Mouse (Mus musculus): ENCODE results near the gene Prickle2. TPM values are rescaled to one million over a fixed set of nuclear protein-coding genes. Genes with fewer than 3 reads are reported as not detected.

Prickle2 gene
- 8.3 and 9.1 TPM in 2 replicates for polyA plus RNA-seq (2015; fragmentation: Nextera tagmentation; extraction: Ambion mirVana)

DNA sequence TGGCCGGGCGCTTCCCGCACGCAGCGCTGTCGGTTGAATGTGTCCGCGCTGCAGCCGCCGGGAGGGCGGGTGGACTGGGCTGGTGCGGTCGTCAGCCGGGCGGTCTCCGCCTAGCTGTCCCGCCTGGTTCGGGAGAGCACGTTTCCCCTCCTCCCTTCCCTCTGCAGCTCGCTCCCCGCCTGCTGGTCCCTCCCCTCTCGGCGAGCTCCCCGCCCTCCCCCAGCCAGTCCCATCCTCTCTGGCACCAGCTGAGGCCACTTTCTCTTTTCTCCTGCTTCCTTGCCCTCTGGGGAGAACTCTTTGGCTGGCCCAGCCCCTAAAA lies at the start of gene Prickle2:
TSS of gene Prickle2 (minus strand) at position 11 of the 322 bp plus-strand sequence.
- H3K4me2 ChIP-seq (replicated peaks) = peak within 1 kb of the TSS; percentile 99
- no peaks in the 10 kb centered on the region for H3K36me3 ChIP-seq
- WGBS = 1% methylated on average over 18 of the region's 24 CpGs
- H3K9me3 ChIP-seq = no peaks in the 10 kb centered on the region
- ATAC-seq (replicated peaks) = peak; percentile 92
- peak within 1 kb of the TSS; percentile 68 for H3K9ac ChIP-seq (replicated peaks)
- H3K4me3 ChIP-seq = peak within 1 kb of the TSS; percentile 64
- H3K27me3 ChIP-seq = no peaks in the 10 kb centered on the region
- H3K4me1 ChIP-seq = peaks cover 20% of the 10 kb centered on the region
- 0 out of 2 replicates have a peak within 1 kb of the TSS, but pooled peaks have one; percentile 17 for H3K27ac ChIP-seq (replicated peaks)

DNA sequence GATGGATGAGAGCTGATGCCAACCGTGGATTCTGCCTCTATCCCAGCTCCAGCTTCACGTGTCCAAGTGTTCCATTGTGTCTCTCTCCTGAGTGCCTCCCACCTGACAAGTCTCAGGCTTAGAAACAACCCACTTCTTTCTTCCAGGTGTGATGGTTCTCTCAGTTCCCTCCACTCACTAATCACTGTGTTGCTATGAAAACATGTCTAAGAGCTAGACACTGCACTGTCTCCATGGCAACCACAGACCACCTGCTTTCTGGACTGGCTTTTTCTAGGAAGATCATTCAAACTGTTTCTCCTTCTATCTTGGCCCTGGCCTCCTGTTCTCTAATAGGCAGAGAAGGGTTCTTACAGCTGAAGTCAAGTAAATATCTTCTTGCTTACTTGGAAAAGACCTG lies 46.8 kb upstream of the Prickle2 start:
- H3K36me3 ChIP-seq = no peaks in the 10 kb centered on the region
- no peak overlapping the region for H3K27ac ChIP-seq (replicated peaks)
- H3K4me3 ChIP-seq = no peak overlapping the region
- H3K27me3 ChIP-seq = no peaks in the 10 kb centered on the region
- 0 out of 2 replicates have a peak, but pooled peaks cover 7% of the 10 kb centered on the region for H3K4me1 ChIP-seq
- H3K9ac ChIP-seq (replicated peaks) = no peak overlapping the region
- H3K9me3 ChIP-seq = no peaks in the 10 kb centered on the region
- WGBS = 57% methylated on average over 2 of the region's 2 CpGs
- peak; percentile 58; the same call in 1 of the 2 replicates for ATAC-seq (replicated peaks)
- H3K4me2 ChIP-seq (replicated peaks) = no peak overlapping the region

DNA sequence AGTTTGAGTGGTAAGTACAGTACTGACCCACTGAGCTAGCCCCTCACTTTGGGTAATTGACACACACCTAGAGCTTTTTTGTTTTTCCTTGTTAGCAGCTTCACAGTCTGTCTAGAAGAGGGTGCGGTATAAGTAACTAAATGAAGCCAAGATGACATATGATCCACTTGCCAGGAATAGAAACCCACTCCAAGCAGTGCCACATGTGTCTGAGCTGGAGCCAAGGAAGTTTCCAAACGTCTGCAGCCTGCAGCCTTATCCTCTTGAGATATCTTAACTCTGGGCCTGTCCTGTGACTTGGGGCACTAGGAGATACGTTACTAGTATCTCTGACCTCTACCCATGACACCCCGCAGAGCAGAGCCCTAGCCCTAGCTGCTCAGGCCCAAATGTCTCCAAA lies 43.5 kb upstream of the Prickle2 start:
- Histone ChIP-seq H3K4me1 (0 out of 2 replicates have a peak, but pooled peaks cover 7% of the 10 kb centered on the region), H3K27ac (replicated peaks) (no peak overlapping the region), H3K4me2 (replicated peaks) (no peak overlapping the region), H3K27me3 (no peaks in the 10 kb centered on the region), H3K9ac (replicated peaks) (no peak overlapping the region), H3K36me3 (no peaks in the 10 kb centered on the region), H3K4me3 (no peak overlapping the region), H3K9me3 (no peaks in the 10 kb centered on the region)
- ATAC-seq (replicated peaks) = no peak
- 70% methylated on average over 4 of the region's 4 CpGs for WGBS

DNA sequence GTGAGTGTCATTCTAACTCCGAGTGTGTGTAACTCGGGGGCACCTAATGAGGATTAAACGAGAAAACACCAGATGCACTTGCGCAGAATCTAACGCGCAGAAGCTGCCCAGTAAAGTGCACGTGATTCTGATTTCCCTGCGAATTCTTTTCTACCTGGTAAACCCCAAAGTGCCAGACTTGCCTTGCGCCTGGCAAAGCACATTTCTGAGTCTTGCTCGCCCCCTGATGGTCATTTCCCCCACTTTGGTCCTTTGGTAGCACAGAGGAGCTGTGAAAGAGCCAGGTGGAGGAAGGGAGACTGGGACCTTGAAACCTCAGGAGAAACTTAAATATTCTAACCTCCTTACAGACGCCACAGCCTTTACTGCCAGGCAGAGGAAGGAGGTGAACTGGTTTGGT lies 37.6 kb upstream of the Prickle2 start:
- peak; percentile 79 for ATAC-seq (replicated peaks)
- H3K27ac ChIP-seq (replicated peaks) = no peak overlapping the region
- no peaks in the 10 kb centered on the region for H3K36me3 ChIP-seq
- H3K4me3 ChIP-seq = no peak overlapping the region
- no peak overlapping the region for H3K9ac ChIP-seq (replicated peaks)
- 0 out of 2 replicates have a peak overlapping the region, but pooled peaks have one; percentile 7 for H3K4me2 ChIP-seq (replicated peaks)
- 0 out of 2 replicates have a peak, but pooled peaks cover 2% of the 10 kb centered on the region for H3K4me1 ChIP-seq
- 9% methylated on average over 11 of the region's 11 CpGs for whole genome bisulfite sequencing
- no peaks in the 10 kb centered on the region for H3K9me3 ChIP-seq
- H3K27me3 ChIP-seq = no peaks in the 10 kb centered on the region

DNA sequence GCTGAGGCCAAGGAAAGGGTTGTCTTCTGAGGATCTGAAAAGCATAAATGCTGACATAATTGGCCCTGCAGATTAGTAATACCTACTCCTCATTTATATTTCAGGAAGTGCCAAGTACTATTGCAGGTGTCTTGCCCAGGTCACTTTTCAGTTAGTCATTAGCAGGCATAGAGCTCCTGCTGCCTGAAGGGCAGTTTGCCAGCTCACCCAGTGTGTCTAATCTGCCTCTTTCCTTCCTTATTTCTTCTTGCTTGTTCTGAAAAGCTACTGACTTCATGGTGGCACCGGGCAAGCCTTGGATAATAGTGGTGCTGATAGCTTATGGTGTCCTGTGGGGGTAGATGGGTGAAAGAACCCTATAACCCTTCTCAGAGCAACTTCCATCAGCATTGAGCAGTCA lies 31.2 kb upstream of the Prickle2 start:
- Histone ChIP-seq H3K36me3 (no peaks in the 10 kb centered on the region), H3K9me3 (no peaks in the 10 kb centered on the region), H3K4me2 (replicated peaks) (no peak overlapping the region), H3K4me3 (no peak overlapping the region), H3K9ac (replicated peaks) (no peak overlapping the region), H3K4me1 (no peaks in the 10 kb centered on the region), H3K27me3 (no peaks in the 10 kb centered on the region), H3K27ac (replicated peaks) (no peak overlapping the region)
- no peak for ATAC-seq (replicated peaks)
- 80% methylated on average over 1 of the region's 1 CpGs for WGBS

DNA sequence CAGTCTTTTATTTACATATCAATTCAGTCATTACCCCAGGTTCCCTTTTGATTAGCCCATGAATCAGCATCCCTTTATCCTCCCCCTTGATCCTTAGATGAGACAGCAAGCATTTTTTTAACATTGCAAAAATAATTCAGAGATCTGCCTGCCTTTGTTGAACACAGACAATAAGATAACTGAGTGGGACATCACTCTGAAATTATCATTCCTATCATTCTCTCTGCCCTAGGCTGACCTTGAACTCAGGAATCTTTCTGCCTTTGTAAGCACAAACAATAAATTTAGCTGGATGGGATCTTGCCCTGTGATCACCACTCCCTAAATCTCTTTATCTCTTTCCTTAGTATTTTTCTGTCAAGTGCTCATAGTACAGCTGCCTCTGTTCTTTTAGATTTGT lies 27.7 kb upstream of the Prickle2 start:
- Histone ChIP-seq H3K4me2 (replicated peaks) (no peak overlapping the region), H3K4me1 (peaks cover 2% of the 10 kb centered on the region; the same call in 1 of the 2 replicates), H3K9ac (replicated peaks) (no peak overlapping the region), H3K27me3 (no peaks in the 10 kb centered on the region), H3K4me3 (no peak overlapping the region), H3K27ac (replicated peaks) (no peak overlapping the region), H3K9me3 (no peaks in the 10 kb centered on the region), H3K36me3 (no peaks in the 10 kb centered on the region)
- no peak for ATAC-seq (replicated peaks)

DNA sequence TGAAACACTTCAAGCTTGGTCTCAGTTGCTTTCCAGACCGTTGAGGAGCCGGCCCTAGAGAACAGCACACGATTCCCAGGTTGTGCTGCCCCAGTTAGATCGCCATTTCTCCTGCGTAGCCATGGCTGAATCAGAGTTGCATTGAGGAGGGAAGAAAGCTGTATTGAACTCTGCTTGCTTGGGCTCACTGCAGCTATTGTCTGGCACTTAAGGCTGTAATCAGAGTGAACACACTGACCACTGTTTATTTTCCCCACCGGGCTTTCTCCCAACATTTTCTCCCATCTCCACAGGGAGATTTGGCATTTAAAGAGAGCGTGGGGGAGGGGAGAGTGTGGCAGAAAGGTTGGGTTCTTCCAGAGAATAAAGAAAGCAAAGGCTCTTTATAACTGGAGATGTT lies 22.6 kb upstream of the Prickle2 start:
- 0 out of 2 replicates have a peak overlapping the region, but pooled peaks have one; percentile 10 for H3K4me2 ChIP-seq (replicated peaks)
- no peaks in the 10 kb centered on the region for H3K36me3 ChIP-seq
- H3K4me1 ChIP-seq = peaks cover 22% of the 10 kb centered on the region
- H3K9me3 ChIP-seq = no peaks in the 10 kb centered on the region
- no peaks in the 10 kb centered on the region for H3K27me3 ChIP-seq
- peak; percentile 26; the same call in 1 of the 2 replicates for ATAC-seq (replicated peaks)
- no peak overlapping the region for H3K4me3 ChIP-seq
- 31% methylated on average over 7 of the region's 7 CpGs for WGBS
- peak overlapping the region; percentile 67 for H3K27ac ChIP-seq (replicated peaks)
- H3K9ac ChIP-seq (replicated peaks) = no peak overlapping the region

DNA sequence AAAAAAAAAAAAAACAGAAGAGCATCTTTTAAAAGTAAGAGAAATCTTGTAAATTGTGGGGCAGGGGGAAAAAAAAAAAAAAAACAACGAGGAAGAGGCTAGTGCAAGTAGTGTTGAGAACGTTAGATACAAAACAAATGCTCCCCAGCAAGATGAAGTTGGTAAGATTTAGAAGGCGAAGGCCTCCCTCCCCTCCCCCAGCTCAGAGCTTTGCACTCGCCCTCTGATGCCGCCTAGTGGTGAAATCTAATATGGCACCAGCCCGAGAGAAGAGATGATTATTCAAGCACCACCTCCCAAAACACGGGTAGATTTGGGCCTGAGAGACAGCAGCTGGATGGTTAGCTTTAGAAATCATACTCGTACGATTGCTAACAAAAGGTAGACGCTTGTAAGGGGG lies 22.1 kb upstream of the Prickle2 start:
- Histone ChIP-seq H3K4me2 (replicated peaks) (0 out of 2 replicates have a peak overlapping the region, but pooled peaks have one; percentile 10), H3K36me3 (no peaks in the 10 kb centered on the region), H3K4me3 (no peak overlapping the region), H3K9me3 (no peaks in the 10 kb centered on the region), H3K27ac (replicated peaks) (peak overlapping the region; percentile 67), H3K4me1 (peaks cover 22% of the 10 kb centered on the region), H3K27me3 (no peaks in the 10 kb centered on the region), H3K9ac (replicated peaks) (no peak overlapping the region)
- peak; percentile 57 for ATAC-seq (replicated peaks)
- 2% methylated on average over 10 of the region's 10 CpGs for WGBS

DNA sequence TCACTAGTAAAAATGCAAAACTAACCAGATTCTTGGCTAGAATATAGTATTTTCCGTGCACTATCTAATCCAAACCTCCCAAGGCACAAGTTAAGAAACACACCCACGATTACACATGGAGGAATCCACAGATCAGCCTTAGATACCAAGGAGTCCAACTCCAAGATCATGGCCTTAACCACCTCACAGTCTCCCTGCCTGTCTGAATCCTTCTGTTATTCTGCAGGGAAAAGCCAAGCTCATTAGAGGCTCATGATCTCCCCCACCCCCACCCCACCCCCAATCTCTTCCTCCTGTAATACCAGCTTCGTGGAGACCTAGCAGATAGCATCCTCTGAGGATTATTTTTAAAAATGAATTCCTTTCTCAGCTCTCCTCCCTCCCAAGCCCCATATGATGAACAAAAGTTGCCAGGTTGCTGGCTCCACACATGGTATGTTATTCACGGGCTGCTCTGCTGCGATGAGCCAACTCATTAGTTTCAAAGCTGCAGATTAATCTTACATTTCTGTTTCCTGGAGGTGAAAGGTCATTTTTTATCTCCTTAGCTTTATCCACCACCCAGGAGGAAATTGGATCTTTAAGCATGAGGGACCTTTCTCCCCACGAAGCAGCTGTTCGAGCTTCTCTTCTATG lies 21.5 kb upstream of the Prickle2 start:
- Histone ChIP-seq H3K27me3 (no peaks in the 10 kb centered on the region), H3K27ac (replicated peaks) (peak overlapping the region; percentile 55)

DNA sequence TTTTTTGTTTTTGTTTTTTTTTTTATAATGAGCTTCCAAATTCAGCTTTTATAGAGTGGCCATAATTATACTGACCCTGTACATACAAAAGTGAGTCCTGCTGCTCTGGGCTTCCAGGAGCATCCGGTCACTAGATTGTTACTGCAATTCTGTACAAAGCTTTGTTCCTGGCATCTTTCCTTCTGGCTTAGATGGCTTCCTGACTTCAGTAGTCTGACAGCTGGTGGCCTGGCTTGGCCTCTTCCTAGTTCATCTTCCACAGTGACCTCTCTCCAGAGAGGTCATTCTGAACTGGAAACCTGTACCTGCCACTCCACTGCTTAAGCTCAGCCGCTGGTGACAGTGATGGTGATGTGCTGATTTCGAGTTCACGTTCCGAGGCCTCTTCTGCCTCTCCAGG lies 20.2 kb upstream of the Prickle2 start:
- no peak overlapping the region for H3K4me2 ChIP-seq (replicated peaks)
- no peak for ATAC-seq (replicated peaks)
- H3K27ac ChIP-seq (replicated peaks) = no peak overlapping the region
- no peak overlapping the region for H3K4me3 ChIP-seq
- no peaks in the 10 kb centered on the region for H3K27me3 ChIP-seq
- WGBS = 82% methylated on average over 5 of the region's 5 CpGs
- peaks cover 22% of the 10 kb centered on the region for H3K4me1 ChIP-seq
- H3K9ac ChIP-seq (replicated peaks) = no peak overlapping the region
- H3K36me3 ChIP-seq = no peaks in the 10 kb centered on the region
- H3K9me3 ChIP-seq = no peaks in the 10 kb centered on the region

More for the DNA sequence above, 21.5 kb upstream of the Prickle2 start:
- Histone ChIP-seq H3K9ac (replicated peaks) (no peak overlapping the region), H3K4me2 (replicated peaks) (no peak overlapping the region), H3K4me3 (no peak overlapping the region), H3K4me1 (peaks cover 22% of the 10 kb centered on the region), H3K36me3 (no peaks in the 10 kb centered on the region), H3K9me3 (no peaks in the 10 kb centered on the region)
- WGBS = 13% methylated on average over 7 of the region's 7 CpGs
- 0 out of 2 replicates have a peak, but pooled peaks have one; percentile 64 for ATAC-seq (replicated peaks)

DNA sequence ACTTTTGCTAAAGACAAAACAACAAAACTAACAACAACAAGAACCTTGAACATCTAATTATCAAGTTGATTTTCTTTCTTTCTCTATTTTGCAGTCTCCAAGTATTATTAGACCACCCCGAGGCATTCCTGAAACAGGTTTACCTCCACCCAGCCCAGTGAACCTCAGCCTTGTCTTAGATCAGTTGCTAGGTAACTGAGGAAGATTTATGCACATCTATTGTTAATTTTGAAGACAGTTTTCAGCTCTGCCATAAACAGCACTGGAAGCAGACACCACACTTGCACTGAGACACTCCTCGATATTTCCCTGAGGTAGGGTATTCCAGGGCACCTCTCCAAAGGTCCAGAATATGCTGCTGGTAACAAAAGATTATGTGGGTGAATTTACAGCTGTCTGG lies 18.4 kb upstream of the Prickle2 start:
- no peaks in the 10 kb centered on the region for H3K27me3 ChIP-seq
- H3K27ac ChIP-seq (replicated peaks) = peak overlapping the region; percentile 60
- ATAC-seq (replicated peaks) = no peak
- no peak overlapping the region for H3K9ac ChIP-seq (replicated peaks)
- no peak overlapping the region for H3K4me2 ChIP-seq (replicated peaks)
- peaks cover 22% of the 10 kb centered on the region for H3K4me1 ChIP-seq
- WGBS = 45% methylated on average over 2 of the region's 2 CpGs
- no peak overlapping the region for H3K4me3 ChIP-seq
- H3K9me3 ChIP-seq = no peaks in the 10 kb centered on the region
- no peaks in the 10 kb centered on the region for H3K36me3 ChIP-seq

DNA sequence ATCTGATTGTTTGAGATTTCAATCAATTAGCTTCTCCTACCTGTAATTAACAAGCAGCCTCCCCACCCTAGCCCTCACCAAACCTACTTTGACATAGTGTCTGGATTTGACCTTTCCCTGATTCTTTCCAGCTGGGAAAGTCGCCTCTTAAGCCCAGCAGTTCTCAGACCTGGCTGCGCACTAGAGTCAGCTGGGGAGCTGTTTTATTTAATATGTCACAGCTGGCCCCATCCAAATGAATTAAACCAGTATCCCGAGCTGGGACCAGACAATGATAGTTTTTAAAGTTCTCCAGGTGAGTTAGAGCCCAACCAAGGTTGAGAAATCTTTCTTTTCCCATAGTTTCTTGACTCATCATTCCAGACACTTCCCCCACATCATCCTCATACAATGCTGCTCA lies 9.9 kb upstream of the Prickle2 start:
- 69% methylated on average over 3 of the region's 3 CpGs for WGBS
- Histone ChIP-seq H3K36me3 (no peaks in the 10 kb centered on the region), H3K4me3 (no peak overlapping the region), H3K27me3 (no peaks in the 10 kb centered on the region), H3K9me3 (no peaks in the 10 kb centered on the region), H3K4me2 (replicated peaks) (no peak overlapping the region), H3K9ac (replicated peaks) (no peak overlapping the region), H3K4me1 (no peaks in the 10 kb centered on the region), H3K27ac (replicated peaks) (no peak overlapping the region)
- no peak for ATAC-seq (replicated peaks)

DNA sequence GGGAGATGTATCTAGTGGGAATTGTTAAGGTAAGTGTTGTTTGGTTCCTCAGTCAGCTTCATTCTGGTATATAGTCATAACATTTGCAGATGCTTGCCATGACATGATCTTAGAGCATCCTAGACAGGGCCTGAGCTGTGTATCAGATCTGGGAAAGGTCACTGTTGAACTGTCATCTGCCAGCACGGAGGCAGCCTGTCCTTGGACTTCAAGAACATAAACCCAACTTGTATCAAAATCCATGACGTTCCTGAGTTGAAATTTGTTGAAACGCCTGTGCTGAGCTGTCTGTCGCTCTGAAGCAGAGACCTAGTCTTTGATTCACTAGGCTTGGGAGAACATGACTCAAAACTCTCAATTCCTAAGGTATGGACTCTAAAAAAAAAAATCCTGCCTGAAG lies 8.8 kb upstream of the Prickle2 start:
- no peaks in the 10 kb centered on the region for H3K27me3 ChIP-seq
- WGBS = 89% methylated on average over 4 of the region's 4 CpGs
- no peaks in the 10 kb centered on the region for H3K36me3 ChIP-seq
- H3K4me3 ChIP-seq = no peak overlapping the region
- ATAC-seq (replicated peaks) = no peak
- H3K4me2 ChIP-seq (replicated peaks) = no peak overlapping the region
- no peak overlapping the region for H3K27ac ChIP-seq (replicated peaks)
- H3K9ac ChIP-seq (replicated peaks) = no peak overlapping the region
- H3K9me3 ChIP-seq = no peaks in the 10 kb centered on the region
- H3K4me1 ChIP-seq = no peaks in the 10 kb centered on the region

Measured in forebrain, embryonic 15.5 days (tissue).